Mouse (Mus musculus) cerebellum, adult (tissue): ENCODE measurements at regions not wholly inside any gene's neighbourhood (a gene's known extent, or its start where the extent isn't known, plus 50 kb on each side); places are given as distances from the start of the nearest gene placed in this dataset.
A peak's percentile ranks its signal among the peaks of the same experiment; 100 is the strongest.

Source experiments
- ATAC-seq: cut with Nextera tagmentation; 2 replicates; pipeline ENCODE4 v1.9.2; 2017; ENCODE audit warnings: mild to moderate bottlenecking, moderate library complexity, mixed read lengths; ENCODE audit not compliant: insufficient number of reproducible peaks, low FRiP score, low TSS enrichment

DNA sequence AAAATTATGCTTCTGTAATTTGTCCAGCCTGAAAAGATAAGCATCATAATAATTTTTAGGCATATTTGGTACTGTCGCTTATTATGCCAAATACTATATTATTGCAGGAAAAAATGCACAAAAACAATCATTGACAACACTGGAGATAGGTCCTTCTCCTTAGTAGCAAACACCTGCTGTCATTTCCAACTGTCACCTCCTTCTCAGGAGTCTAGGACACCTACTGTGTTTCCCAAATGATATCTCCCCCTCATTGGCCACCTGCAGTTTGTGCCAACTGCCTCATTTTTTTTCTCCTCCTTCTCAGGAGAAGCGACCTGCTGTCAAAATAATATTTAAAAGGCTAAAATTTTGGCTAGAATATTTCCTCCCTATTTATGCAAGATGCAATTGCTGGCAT lies 202.1 kb upstream of the Pabpc5 start:
- peak; percentile 79 for ATAC-seq
